Mouse (Mus musculus) neutrophil, adult 5-6 weeks (primary cell): ENCODE data around the gene Mpped1. TPM values are rescaled to one million over a fixed set of nuclear protein-coding genes. Genes with fewer than 3 reads are reported as not detected.

Experiments used
- ATAC-seq: fragments of 151-379, 151-347 bp; 2 replicates; pipeline ENCODE4 v1.8.0; 2017; ENCODE audit warnings: mild to moderate bottlenecking, moderate TSS enrichment; ENCODE audit not compliant: insufficient number of reproducible peaks, poor library complexity, low FRiP score, severe bottlenecking; ENCODE audit errors: extremely low read depth
- total RNA-seq: library from RNA; stranded (forward); fragments of 200-1000 nt; gene quantifications from 2 replicates; pipeline ENCODE4 v1.2.3, GENCODE M21; 2017

Gene Mpped1
- not detected in 2 replicates for total RNA-seq

DNA sequence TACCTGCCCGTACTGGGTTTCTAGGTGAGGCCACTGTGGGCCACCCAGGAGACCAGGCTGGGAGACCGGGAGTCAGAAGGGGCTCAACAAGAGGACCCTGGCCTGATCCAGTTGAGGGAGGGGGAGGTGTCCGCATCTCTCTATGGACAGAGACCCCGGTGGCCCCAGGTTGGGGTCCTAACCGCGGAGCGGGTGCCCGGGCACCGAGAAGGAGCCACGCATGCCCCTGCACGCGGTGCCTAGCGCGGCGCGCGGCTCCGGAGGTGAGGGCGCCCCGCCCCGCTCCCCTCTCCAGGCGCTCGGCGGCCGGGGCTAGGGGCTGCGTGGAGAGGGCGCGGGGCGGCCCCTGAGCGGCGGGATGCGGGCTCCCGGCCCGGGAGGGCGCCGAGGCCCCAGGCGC lies at the start of gene Mpped1:
TSS of gene Mpped1 (plus strand) at position 81 of the 400 bp plus-strand sequence.
- ATAC-seq = no peak

DNA sequence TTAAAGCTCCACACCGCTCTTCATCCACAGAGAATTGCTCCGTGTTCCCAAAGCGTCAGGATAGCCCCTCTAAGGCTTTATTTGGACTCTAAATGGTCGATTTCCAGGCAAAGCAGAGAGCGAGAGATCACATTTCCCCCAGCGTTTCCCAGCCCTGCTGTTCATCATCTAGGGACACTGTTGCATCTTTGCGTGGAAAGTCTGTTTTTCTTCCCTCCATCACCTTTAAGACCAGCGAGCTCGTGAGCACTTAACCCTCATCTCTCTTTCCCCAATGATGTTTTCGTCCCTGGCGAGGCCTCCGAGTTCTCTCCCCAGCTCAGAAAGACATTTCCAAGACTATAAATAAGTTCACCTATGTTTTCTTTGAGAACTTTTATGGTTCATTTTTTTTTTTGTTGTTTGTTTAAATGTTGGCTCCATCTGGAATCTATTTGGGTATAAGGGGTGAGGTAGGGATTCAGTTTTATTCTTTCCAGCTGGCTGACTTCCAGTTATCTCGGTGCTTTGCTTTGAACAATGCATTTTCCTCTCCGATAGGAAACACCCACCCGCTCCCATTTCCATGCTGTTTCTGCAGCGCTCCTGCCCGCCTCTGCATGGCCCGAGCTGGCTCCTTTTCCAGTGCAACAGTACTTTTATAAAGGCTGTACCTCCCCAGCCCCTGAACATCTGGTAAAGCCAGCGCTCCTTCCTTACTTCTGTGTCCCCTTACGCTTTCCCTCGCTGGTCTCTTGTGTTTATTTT lies 38.4 kb upstream of the Mpped1 start:
- ATAC-seq = no peak

DNA sequence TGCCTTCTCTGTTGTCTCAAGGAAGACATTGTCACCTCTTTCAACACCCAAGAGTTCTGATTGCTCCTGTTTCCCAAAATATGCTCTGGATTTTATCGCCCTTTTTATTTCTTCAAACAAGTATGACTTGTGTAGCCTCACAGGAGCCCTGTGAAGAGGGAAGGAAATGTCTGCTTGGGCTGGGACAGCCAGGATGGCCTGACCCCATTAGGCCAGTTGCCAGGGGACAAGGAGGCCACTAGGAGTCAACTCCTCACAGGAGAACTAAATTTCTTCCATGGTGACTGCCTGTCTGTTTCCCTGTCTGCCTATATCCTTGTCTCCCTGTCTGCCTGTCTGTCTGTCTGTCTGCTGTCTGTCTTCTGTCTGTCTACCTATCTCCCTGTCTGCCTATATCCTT lies 37.2 kb upstream of the Mpped1 start:
- no peak for ATAC-seq

DNA sequence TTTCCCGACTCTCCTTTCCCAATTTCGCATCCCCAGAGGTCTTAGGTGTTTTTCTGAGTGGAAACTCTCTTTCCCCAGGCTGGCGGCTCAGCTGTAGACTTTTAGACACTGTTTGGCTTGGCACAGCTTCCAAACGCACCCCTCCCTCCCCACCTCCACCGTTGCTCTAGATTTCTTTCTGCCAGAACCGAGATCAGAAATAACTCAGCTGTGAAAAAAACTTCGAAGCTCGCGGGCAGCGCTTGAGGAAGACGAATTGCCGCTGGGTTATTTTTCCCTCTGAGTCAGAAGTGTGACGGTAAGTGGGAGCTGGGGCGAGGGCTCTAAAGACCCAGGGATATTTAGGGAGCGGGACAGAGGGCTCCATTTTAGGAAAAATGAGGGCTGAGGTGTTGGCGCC lies 33.0 kb upstream of the Mpped1 start:
- no peak for ATAC-seq

DNA sequence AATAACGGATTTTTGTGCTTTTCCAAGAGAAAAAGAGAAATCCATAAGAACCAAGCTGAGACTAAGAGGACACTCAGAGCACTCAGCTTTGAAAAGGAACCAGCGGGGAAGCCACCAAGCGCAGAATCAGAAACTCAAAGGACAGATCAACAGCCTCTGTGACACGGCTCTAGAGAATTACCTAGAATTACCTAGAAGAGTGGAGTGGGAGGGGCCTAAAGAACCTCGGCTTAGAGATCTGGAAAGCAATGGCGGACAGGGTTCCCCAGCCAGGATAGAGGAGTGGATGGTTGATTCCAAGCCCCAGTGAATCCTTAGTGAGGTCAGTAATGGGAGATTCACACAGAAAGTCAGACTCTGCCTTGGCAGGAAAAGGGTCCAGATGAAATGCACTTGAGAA lies 30.3 kb upstream of the Mpped1 start:
- no peak for ATAC-seq

DNA sequence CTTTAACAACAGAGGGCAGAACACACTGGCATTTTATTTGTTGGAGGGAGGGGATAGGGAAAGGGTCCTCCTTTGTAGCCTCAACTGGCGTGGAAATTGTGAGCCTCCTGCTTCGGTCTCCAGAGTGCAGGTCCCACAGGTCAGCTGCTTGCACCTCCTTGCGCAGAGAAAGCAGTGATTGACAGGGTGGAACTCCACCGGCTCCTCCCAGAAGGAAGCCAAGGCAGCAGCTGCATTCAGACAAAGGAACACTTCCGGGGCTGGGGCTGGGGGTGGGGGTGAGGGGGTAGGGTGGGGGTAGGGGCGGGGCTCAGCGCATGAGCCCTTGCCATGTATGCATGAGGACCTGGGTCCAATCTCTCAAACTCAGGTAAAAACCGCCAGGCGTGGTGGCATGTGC lies 29.8 kb upstream of the Mpped1 start:
- no peak for ATAC-seq

DNA sequence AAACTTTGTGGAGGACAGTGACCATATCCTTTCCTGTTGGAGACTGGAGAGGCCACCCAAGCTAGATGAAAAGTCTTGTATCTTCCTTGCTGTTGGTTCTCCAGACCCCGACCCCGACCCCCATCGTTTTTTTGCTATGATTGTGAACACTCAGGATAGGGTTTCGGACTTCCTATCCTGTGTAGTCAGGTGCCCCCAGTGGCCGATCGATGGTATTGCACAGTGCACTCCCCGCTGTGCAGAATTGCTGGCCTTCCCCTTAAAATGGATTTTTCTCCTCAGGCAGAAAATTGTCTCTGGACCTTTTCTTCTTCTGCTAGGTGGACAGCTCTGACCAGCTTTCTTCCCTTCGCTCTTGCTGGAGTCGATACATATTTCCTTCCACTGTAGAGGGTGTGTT lies 22.5 kb upstream of the Mpped1 start:
- ATAC-seq = no peak

DNA sequence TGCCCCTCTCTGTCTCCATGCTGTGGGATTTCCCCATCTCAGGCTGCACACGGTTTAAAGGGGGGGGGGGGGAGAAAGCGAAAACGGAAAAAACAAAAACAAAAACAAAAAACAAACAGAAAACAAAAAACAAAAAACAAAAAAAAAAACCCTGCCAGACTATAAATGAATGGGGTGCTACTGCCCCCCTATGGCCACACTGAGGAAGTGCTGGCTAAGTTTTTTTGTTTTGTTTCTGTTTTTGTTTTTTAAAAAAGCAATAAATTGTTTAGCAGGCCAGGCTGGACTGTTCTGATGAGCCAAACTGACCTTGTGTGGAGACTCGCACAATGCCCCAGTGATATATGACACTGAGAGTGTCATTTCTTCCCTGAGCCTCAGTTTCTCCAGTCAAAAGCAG lies 20.3 kb upstream of the Mpped1 start:
- no peak for ATAC-seq

DNA sequence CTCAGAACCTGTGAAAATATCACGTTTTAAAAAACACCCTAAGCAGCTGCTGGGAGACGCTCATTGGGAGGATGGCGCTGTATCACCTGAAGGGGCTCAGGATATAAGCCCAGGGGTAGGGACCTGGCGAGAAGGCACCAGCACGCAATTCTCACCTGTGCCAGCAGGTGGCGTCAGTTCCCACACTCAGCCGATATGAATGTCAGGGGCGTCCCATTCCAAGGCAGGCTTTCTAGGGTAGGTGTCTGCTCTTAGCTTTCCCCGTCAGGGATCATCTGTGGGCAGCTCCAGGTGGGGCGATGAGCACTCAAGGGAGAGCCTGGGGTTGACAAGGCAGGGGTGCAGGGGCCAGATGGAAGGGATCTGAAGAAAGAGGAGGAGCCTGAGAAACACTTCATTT lies 18.6 kb upstream of the Mpped1 start:
- no peak for ATAC-seq

DNA sequence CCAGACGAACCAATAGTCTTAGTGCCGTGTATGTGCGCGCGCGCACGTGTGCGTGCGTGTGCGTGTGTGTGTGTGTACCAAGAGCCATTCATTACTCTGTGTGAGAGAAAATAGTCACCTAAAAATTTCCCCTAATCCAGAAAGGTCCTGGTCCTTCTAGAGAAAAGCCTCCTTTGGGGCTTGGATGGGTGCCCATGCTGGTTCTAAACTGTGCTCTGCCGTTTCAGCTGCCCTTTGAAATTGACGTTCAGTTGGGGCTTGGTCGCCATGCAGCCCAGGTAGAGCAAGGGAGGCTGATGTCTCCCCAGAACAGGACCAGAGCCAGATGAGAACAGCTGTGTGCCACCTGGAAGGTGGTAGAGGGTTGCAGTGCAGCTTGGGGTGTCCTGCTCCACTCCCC lies 17.8 kb upstream of the Mpped1 start:
- ATAC-seq = no peak

DNA sequence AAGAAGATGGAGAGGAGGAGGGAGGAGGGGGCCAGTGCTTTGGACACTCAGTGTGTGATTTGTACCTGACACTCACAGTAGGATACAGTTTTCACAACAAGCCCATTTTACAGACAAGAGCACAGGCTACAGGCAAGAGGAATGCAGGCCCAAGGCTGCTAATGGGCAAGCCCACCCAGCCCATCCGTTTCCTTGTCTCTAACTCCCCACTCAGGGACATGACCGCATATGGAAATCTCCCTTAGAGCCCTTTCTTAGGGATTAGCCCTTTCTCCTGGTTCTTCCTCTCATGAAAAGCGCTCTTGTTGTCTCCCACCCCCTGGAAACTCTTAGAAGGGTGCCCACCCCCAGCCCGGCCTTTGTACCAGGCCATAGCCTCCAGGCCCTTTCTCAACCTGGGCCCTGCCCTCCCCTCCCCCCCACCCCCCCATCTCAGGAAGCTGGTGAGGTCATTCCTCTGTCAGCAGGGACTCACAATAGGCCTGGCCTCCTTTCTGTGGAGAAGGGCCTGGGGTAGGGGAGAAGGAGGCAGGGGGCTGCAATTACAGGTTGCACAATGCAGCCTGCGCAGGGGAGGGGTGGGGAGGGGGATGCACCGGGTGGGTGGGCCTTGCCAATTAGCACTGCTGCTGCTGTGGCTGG lies 13.8 kb upstream of the Mpped1 start:
- no peak for ATAC-seq

DNA sequence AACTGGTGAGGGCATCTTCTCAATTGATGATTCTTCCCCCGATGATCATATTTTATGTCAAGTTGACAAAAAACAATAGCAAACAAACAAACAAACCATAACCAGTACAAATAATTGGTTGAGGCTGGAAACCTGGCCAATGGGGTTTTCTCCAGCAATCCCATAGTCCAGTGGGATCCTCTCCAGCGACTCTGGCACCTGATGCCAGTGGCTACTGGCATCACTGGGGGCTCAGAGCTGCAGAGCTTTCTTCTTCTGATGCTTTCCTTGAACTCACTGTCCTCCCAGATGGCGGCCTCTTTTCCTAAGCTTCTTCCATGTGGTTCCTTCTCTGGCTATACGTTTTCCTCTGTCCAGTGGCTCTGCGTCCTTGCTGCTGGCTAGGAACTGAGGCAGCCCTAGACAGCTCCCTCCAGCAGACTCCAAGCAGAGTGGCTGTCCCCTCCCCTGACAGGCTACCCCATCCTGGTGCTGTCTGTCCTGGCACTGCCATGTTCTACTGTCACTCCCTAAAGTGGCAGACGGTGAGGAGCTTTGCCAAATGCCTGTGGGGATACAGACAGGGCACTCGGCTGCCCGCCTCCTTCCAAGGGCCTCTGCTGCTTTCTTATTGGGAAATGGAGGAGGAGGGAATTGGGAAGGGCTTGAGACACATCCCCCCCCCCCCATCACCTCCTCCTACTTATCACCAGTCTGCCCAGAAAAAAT lies 7.8 kb upstream of the Mpped1 start:
- ATAC-seq = no peak

DNA sequence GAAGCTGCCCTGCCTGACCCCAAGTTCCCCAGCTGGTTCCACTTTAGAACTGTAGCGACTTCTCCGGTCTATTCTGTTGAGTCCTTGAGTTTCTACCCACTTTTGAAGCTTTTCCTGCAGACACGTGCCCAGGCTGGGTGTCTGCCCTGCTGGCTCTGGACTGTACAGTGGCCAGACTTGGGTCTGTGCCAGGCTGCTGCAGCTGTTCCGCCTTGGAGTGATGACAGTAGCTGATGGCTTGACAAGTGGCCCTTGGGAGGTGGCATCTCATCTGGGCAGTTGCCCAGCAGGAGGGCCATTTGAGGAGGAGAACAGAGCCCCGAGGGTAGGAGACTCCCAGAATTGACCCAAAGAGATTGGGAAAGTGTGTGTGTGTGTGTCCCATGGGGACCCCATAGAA lies 6.8 kb upstream of the Mpped1 start:
- ATAC-seq = no peak

DNA sequence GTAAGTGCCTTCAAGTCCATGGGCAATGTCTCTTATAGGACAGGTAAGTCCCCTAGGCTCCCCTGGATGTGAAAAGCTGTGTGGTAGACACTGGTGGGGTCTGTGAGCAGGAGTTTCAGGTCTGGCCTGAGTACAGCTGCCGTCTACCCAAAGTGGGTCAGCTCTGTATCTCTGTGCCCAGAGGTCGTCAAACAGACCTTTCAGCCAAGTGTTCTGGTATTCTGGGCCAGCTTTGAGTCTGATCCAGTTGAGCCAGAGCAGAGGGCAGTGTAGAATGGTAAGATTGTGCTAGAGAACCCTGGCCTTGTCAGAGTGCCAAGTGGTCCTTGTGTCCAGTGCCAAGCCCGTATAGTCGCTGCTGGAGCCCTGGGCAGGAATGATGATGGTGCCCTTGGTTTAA lies 6.3 kb upstream of the Mpped1 start:
- no peak for ATAC-seq

DNA sequence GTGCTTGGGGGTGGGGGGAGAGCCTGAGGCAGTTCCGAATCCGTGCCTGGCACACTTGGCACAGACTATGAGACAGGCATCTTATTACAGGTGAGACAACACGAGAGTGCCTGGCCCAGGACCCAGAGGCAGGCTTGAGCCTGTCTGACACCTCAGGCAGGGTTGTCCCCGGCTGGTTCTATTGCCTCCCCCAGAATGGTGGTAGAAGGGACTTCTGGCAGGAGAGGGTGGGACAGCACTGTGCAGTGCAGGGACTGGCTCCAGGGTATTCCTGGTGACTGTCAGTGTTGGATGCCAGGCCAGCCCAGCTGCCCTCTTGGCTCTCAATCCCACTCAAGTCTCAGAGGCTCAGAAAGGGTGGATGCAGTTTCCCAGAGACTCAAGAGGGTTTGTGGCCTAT lies 4.3 kb upstream of the Mpped1 start:
- no peak for ATAC-seq

DNA sequence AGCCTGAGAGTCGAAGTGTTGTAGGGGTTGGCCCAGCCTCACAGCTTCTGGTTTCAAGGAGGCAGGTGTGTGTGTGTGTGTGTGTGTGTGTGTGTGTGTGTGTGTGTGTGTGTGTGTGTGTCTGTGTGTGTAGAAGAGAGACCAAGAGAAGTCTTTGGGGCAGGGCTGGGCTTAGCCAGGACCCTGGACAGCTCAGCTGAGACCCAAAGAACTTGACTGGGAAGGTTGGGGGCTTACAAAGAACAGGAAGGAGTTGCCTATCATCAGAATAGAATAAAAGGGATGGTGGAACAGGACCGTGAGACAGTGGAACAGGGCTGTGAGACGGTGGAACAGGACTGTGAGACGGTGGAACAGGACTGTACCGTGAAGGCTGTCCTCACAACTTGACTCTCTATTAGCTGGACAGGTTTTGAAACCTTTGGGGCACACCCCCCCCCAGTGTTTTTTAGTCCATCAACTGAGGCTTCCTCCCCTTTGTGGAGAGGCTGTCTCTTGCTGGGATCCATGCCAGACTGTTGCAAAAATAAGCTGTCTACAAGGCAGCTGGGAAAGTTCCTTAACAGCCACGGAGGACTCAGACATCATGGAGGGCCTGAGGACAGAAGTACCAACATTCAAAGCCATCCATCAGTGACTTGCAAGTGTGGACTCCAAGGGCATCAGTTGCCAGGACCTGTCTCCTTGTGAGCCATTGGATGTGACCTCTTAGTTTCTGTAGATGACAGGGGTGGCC lies 2.8 kb upstream of the Mpped1 start:
- ATAC-seq = no peak

DNA sequence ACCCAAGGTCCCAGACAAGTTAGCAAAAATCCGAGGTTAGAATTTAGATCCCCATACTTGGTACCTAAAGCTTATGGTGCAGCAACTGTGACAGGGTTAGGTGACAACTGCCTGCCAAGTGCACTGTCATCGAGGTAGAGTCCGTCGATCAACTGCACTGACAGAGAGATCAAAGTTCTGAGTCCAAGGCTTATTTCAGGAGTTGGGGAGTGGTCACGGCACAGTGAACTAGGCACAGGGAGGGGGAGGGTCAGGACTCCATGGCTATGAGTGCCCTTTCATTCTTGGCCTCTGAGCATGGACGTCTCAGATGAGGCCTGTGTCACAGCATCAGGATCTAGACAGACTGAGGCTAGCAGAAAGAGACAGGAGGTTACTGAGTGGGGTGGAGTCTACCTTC lies 1.8 kb upstream of the Mpped1 start:
- no peak for ATAC-seq

DNA sequence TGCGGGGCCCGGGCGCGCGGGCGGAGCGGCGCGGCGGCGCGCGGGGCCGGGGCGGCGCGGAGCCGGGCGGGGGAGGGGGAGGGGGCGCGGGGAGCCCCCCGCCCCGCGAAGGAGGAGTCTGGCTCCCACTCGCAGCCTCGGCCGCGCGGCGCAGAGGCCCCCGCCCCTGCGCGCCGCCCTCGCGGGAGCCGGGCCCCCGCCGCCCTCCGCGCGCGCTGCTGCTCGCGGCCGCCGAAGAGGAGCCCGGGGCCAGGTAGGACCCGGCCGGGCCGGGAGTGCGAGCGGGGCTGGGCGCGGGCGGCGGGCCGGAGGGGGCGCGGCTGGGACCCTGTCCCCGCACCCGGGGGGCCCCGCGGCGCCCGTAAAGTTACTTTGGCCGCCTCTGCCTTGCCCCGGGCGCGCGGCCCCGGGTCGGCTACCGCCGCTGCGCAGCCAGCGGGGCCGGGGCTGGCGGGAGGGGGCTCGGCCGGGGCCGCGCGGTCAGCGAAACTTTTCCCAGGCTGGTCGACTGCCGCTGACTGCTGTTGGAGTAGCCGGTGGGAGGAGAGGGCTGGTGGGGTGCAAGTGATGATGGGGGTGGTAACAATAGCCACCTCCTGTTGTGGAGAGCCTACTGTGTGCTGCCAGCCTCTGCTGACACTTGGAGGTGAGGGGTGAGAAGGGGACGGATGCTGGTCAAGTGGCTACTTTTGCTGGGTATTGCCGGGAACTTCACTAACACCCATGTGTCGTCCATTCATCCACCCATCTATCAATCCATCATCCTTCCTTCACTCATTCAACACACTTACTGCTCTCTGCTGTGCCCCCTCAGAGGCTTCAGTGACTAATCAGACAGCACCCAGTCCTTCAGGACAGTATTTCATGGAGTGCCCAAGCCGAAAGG lies 831 bp downstream of the Mpped1 start:
- ATAC-seq = no peak

DNA sequence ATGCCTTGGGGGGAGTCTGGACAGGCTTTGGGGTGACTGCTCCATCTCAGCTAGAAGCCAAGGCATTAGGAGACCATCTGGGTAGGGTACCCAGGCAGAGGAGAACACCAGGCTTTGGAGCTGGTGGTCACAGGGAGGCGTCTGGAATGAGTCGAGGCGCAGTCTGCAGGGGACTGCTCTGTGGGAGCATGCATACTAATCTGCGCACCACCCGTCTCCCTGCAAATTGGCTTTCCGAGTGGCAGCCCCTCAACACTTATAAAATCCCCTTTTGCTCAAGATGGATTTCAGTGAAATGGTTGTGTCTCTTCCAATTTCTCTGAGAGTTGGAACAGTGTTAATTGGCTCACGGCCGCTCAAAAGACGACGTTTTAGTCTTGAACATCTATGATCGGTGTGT lies 2.0 kb downstream of the Mpped1 start:
- ATAC-seq = no peak
